Mouse (Mus musculus) cerebellum, adult 8-10 months (tissue): ENCODE measurements around the gene Plk5.
A peak's percentile ranks its signal among the peaks of the same experiment; 100 is the strongest.
"Not testable (repeated sequence)": the region's sequence is repeated elsewhere in the genome, so short reads cannot be mapped to it uniquely, and the experiment has no call there.

Source experiments
- DNase-seq: peaks from one replicate; pipeline ENCODE4 v3.0.0; 2022

Plk5 gene

GRCm38 (mm10) chr10:80331636-80332524, 24.4 kb upstream of the Plk5 start:
- peak; percentile 61 for DNase-seq

- no peak for DNase-seq
Measured at GRCm38 (mm10) chr10:80332525-80332989, 23.7 kb upstream of the Plk5 start.

GRCm38 (mm10) chr10:80336263-80336662, 20.0 kb upstream of the Plk5 start:
- DNase-seq = no peak

- DNase-seq = peak; percentile 87
Measured at GRCm38 (mm10) chr10:80339941-80340750, 16.1 kb upstream of the Plk5 start.

- no peak for DNase-seq
Measured at GRCm38 (mm10) chr10:80341026-80341425, 15.2 kb upstream of the Plk5 start.

- no peak for DNase-seq
Measured at GRCm38 (mm10) chr10:80341491-80342304, 14.6 kb upstream of the Plk5 start.

- DNase-seq = no peak
Measured at GRCm38 (mm10) chr10:80342305-80342748, 13.9 kb upstream of the Plk5 start.

GRCm38 (mm10) chr10:80342749-80343424, 13.4 kb upstream of the Plk5 start:
- no peak for DNase-seq

- no peak for DNase-seq
Measured at GRCm38 (mm10) chr10:80343425-80343895, 12.8 kb upstream of the Plk5 start.

- no peak for DNase-seq
Measured at GRCm38 (mm10) chr10:80344131-80344661, 12.1 kb upstream of the Plk5 start.

GRCm38 (mm10) chr10:80345122-80345521, 11.1 kb upstream of the Plk5 start:
- DNase-seq = no peak

- not testable (repeated sequence) for DNase-seq
Measured at GRCm38 (mm10) chr10:80345929-80346328, 10.3 kb upstream of the Plk5 start.

GRCm38 (mm10) chr10:80347514-80347967, 8.7 kb upstream of the Plk5 start:
- DNase-seq = no peak

- DNase-seq = no peak
Measured at GRCm38 (mm10) chr10:80348244-80348781, 7.9 kb upstream of the Plk5 start, which contains the start of gene Adamtsl5. Adamtsl5 (minus strand) TSS chr10:80348412.

- DNase-seq = no peak
Measured at GRCm38 (mm10) chr10:80348981-80349380, 7.3 kb upstream of the Plk5 start.

GRCm38 (mm10) chr10:80350292-80350691, 6.0 kb upstream of the Plk5 start:
- DNase-seq = peak; percentile 90

GRCm38 (mm10) chr10:80351896-80352295, 4.4 kb upstream of the Plk5 start:
- DNase-seq = no peak

GRCm38 (mm10) chr10:80352727-80353126, 3.5 kb upstream of the Plk5 start:
- DNase-seq = no peak

- peak; percentile 76 for DNase-seq
Measured at GRCm38 (mm10) chr10:80355431-80355830, 828 bp upstream of the Plk5 start.

GRCm38 (mm10) chr10:80356737-80357136, 478 bp downstream of the Plk5 start:
- DNase-seq = no peak

GRCm38 (mm10) chr10:80357336-80357735, 1.1 kb downstream of the Plk5 start:
- DNase-seq = no peak
